Mouse (Mus musculus) heart, adult 2 months (tissue): ENCODE data around the gene Meis2. TPM values are rescaled to one million over a fixed set of nuclear protein-coding genes. Genes with fewer than 3 reads are reported as not detected.
A peak's percentile ranks its signal among the peaks of the same experiment; 100 is the strongest.

Experiments
- DNase-seq, 2 experiments: peaks; one replicate each; pipeline ENCODE4 v3.0.0; 2021
- H3K27ac ChIP-seq: fragments of 200-600 bp; 2 replicates; pipeline ENCODE4 v1.8.1; 2022
- H3K27me3 ChIP-seq: fragments of 200-500 bp; 2 replicates; pipeline ENCODE4 v1.6.1; 2012; ENCODE audit warnings: mild to moderate bottlenecking, low read length, inconsistent platforms, mixed read lengths; ENCODE audit not compliant: control insufficient read depth, insufficient read depth
- H3K36me3 ChIP-seq: fragments of 200-500 bp; 2 replicates; pipeline ENCODE4 v1.6.1; 2012; ENCODE audit warnings: low read length, inconsistent platforms; ENCODE audit not compliant: control insufficient read depth, insufficient read depth
- H3K4me1 ChIP-seq: fragments of 200-500 bp; 2 replicates; pipeline ENCODE4 v1.6.1; 2011; ENCODE audit warnings: low read length; ENCODE audit not compliant: control insufficient read depth, insufficient read depth
- H3K4me3 ChIP-seq: fragments of 200-600 bp; 2 replicates; pipeline ENCODE4 v1.8.1; 2022
- H3K79me2 ChIP-seq: fragments of 200-500 bp; replicated peaks from 2 replicates; pipeline ENCODE4 v1.6.1; 2012; ENCODE audit warnings: mild to moderate bottlenecking, inconsistent platforms, low read length, moderate library complexity, mixed read lengths; ENCODE audit not compliant: control insufficient read depth, insufficient read depth
- H3K9ac ChIP-seq: fragments of 200-500 bp; 2 replicates; pipeline ENCODE4 v1.6.1; 2012; ENCODE audit warnings: low read depth, mild to moderate bottlenecking, control low read depth, inconsistent platforms, low read length, mixed read lengths
- CTCF ChIP-seq: fragments of 200-600 bp; IDR thresholded peaks from 2 replicates; pipeline ENCODE4 v1.8.1; 2022; ENCODE audit warnings: antibody characterized with exemption, mild to moderate bottlenecking, moderate library complexity
- EP300 ChIP-seq: fragments of 200-500 bp; IDR thresholded peaks from 2 replicates; pipeline ENCODE4 v1.6.1; 2011; ENCODE audit warnings: low read depth, low read length, control low read depth; ENCODE audit not compliant: insufficient read depth
- POLR2A ChIP-seq: fragments of 200-500 bp; IDR thresholded peaks from 2 replicates; pipeline ENCODE4 v1.6.1; 2011; ENCODE audit warnings: mild to moderate bottlenecking, low read depth, low read length, control low read depth; ENCODE audit not compliant: insufficient read depth
- WGBS: fragments of 180-500 bp; shearing (Covaris S2); methylation state at CpG from one replicate; pipeline ENCODE4 v1.1.7; 2018; 5-methylcytosine and 5-hydroxymethylcytosine counted together
- intact Hi-C: fragments of 180-260 bp; cut with DNase I; formaldehyde crosslinking; loops from one replicate; pipeline ENCODE4 v1.15.1; 2025
- polyA plus RNA-seq: library from polyadenylated mRNA; depleted of rRNA; stranded (reverse); fragments of >200 nt; gene quantifications from 2 replicates; pipeline ENCODE4 v1.2.3, GENCODE M21; 2012
- total RNA-seq, 2 experiments: library from RNA; stranded (reverse); gene quantifications; 2 replicates each; pipeline ENCODE4 v1.2.3; 2021

Gene Meis2
- total and polyA plus RNA-seq, 3 experiments: 16.9 to 30.4 (median 24.9) TPM

DNA sequence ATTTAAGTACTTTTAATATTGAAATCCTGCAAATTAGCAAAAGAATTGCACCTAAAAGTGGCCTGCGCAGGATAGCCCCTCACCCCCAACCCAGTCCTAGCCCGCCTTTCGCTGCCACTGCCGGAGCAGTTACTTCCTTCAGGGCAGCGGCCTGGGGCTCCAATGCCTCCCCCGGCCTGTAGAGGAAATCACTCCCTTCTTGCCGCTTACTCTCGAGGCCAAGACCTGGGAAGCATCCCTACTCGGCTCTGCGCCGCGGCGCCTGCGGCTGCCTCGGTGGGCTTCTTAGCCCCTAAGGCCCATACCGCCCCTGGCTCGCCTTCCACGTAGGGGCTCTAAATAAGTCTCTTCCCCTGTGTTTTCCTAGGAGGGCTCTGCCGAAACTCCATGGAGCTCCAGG lies 5.4 kb downstream of the Meis2 start:
- no peaks in the 10 kb centered on the region for H3K79me2 ChIP-seq
- intact Hi-C loops: no loop called here
- H3K27ac ChIP-seq: peak overlapping the region; percentile 94
- H3K27me3 ChIP-seq: no peaks in the 10 kb centered on the region
- H3K4me3 ChIP-seq: peak overlapping the region; percentile 60
- peak overlapping the region; percentile 26; the same call in 1 of the 2 replicates for H3K9ac ChIP-seq
- peak; percentile 44 to 59 for DNase-seq
- H3K36me3 ChIP-seq: no peaks in the 10 kb centered on the region; the same call in 1 of the 2 replicates
- TF ChIP-seq CTCF: peak; percentile 27
- no peak for TF ChIP-seq EP300
- 29% methylated on average over 19 of the region's 19 CpGs for WGBS
- H3K4me1 ChIP-seq: no peaks in the 10 kb centered on the region

DNA sequence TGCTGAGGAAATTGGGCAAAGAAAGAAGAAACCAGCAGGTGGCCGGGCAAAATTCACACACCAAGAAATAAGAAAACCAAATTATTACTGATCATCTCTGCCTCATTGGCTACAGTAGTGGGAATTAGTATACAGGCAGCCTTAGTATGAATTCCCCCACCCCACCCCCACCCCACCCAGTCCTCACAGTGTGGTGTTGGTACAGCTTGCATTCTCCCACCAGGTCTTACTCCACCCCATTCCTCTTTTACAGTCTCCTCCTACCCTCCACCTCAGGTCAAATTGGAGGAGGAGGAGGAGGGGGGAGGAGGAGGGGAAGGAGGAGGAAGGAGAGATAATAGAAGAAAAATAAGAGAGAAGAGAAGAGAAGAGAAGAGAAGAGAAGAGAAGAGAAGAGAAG lies 6.0 kb downstream of the Meis2 start:
- Histone ChIP-seq H3K4me1 (no peaks in the 10 kb centered on the region), H3K27me3 (no peaks in the 10 kb centered on the region), H3K27ac (no peak overlapping the region), H3K36me3 (no peaks in the 10 kb centered on the region; the same call in 1 of the 2 replicates), H3K79me2 (no peaks in the 10 kb centered on the region), H3K4me3 (no peak overlapping the region), H3K9ac (no peak overlapping the region)
- DNase-seq: no peak
- TF ChIP-seq POLR2A: no peak
- TF ChIP-seq CTCF: no peak
- no peak for TF ChIP-seq EP300
- intact Hi-C loops: no loop called here
- WGBS: 87% methylated on average over 1 of the region's 1 CpGs

GRCm38 (mm10) chr2:116059066-116059465 lies 6.6 kb downstream of the Meis2 start:
- H3K27ac ChIP-seq: no peak overlapping the region; the same call in none of the 2 replicates
- TF ChIP-seq EP300 (no peak), POLR2A (no peak)
- no peak overlapping the region for H3K4me3 ChIP-seq
- H3K36me3 ChIP-seq: no peaks in the 10 kb centered on the region; the same call in none of the 2 replicates
- DNase-seq: no peak
- no peaks in the 10 kb centered on the region for H3K79me2 ChIP-seq
- intact Hi-C loops: no loop called here
- no peak overlapping the region for H3K9ac ChIP-seq
- no peaks in the 10 kb centered on the region for H3K4me1 ChIP-seq
- H3K27me3 ChIP-seq: no peaks in the 10 kb centered on the region
- WGBS: 64% methylated on average over 3 of the region's 3 CpGs

GRCm38 (mm10) chr2:116058511-116058910 lies 7.1 kb downstream of the Meis2 start:
- no peak overlapping the region; the same call in 1 of the 2 replicates for H3K27ac ChIP-seq
- H3K4me1 ChIP-seq: peaks cover 2% of the 10 kb centered on the region
- H3K9ac ChIP-seq: no peak overlapping the region
- no peak overlapping the region for H3K4me3 ChIP-seq
- WGBS: 62% methylated on average over 9 of the region's 9 CpGs
- DNase-seq: no peak
- no peaks in the 10 kb centered on the region for H3K27me3 ChIP-seq
- TF ChIP-seq CTCF (no peak), EP300 (no peak), POLR2A (no peak)
- no peaks in the 10 kb centered on the region for H3K79me2 ChIP-seq
- H3K36me3 ChIP-seq: peaks cover 3% of the 10 kb centered on the region
- intact Hi-C loops: no loop called here

DNA sequence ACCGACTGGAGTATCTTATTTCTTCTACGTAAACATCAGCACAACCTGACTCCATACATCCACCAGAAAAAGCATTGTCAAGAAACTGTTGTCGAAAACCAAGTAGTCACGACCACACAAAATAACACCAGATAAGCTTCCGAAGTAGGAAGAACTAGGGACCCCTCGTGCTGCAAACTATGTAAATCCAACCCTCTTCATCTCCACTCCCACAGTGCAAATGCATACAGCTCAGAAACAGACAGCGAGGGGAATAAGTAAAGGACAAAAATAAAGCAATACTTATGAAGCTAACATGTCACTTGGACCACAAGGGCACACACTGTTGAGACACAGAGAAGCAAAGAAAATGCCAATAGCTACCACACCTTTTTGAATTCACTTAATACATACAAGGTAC lies 8.8 kb downstream of the Meis2 start:
- Histone ChIP-seq H3K36me3 (peaks cover 14% of the 10 kb centered on the region), H3K4me3 (no peak overlapping the region), H3K4me1 (peaks cover 4% of the 10 kb centered on the region), H3K79me2 (no peaks in the 10 kb centered on the region), H3K9ac (peak overlapping the region; percentile 20; the same call in 1 of the 2 replicates), H3K27me3 (no peaks in the 10 kb centered on the region), H3K27ac (peak overlapping the region; percentile 36)
- DNase-seq: no peak
- 56% methylated on average over 7 of the region's 7 CpGs for WGBS
- intact Hi-C loops: no loop called here
- TF ChIP-seq EP300: no peak
- no peak for TF ChIP-seq CTCF
- no peak for TF ChIP-seq POLR2A

- no peak for TF ChIP-seq CTCF
- TF ChIP-seq POLR2A: no peak
- no peak for TF ChIP-seq EP300
- H3K4me1 ChIP-seq: peaks cover 4% of the 10 kb centered on the region
- H3K79me2 ChIP-seq: no peaks in the 10 kb centered on the region
- H3K27ac ChIP-seq: peak overlapping the region; percentile 36
- peaks cover 20% of the 10 kb centered on the region for H3K36me3 ChIP-seq
- 65% methylated on average over 13 of the region's 13 CpGs for WGBS
- no peaks in the 10 kb centered on the region for H3K27me3 ChIP-seq
- no peak for DNase-seq
- no peak overlapping the region for H3K4me3 ChIP-seq
- no peak overlapping the region for H3K9ac ChIP-seq
- intact Hi-C loops: no loop called here
Measured at GRCm38 (mm10) chr2:116055686-116056620, 9.7 kb downstream of the Meis2 start.
